Mouse (Mus musculus) thymus, postnatal 0 days (tissue): ENCODE measurements at regions not wholly inside any gene's neighbourhood (a gene's known extent, or its start where the extent isn't known, plus 50 kb on each side); places are given as distances from the start of the nearest gene placed in this dataset.
A peak's percentile ranks its signal among the peaks of the same experiment; 100 is the strongest.

Experiments
- DNase-seq: peaks from one replicate; pipeline ENCODE4 v3.0.0-alpha.2; 2015; ENCODE audit warnings: low spot score

- DNase-seq, result no peak
Observed at GRCm38 (mm10) chr14:105783428-105783827, 113.2 kb downstream of the Spry2 start.

DNA sequence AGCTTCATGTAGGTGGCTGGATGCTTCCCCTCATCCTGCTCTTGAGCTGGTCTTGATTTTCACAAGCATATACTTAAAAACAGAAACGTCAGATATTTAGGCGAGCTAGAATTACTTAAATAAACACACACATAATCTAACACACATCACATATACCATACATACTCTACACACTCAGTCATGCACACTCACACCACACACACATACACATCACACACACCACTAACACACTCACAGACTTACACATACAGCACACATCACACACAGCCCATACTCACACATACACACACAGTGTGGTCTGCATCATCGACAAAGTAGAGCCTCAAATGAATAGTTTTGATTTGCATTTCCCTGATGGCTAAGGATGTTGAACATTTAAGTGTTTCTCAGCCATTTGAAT is 116.9 kb downstream of the Spry2 start:
- DNase-seq, result no peak

- no peak for DNase-seq
Observed at GRCm38 (mm10) chr14:105779349-105779748, 117.3 kb downstream of the Spry2 start.

GRCm38 (mm10) chr14:105773674-105774073 is 122.9 kb downstream of the Spry2 start:
- DNase-seq, result no peak

DNA sequence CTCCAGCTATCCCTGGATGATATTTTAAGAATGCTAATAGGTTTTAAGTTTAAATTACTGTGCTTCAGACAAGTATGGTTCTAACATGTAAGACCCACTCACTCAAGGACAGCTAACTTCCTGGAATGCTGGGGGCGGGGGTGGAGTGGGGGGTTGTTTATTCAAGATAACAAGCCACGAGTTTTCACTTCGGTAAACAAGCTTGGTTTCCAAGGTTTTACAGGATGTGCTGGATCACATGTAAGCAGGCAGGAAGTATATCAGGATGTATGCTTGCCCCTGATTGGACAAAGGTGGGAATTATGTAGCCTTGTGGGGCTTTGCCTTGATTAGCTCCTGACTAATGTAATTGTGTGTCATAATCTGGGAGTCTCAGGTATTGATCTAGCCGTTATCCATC is 129.5 kb downstream of the Spry2 start:
- DNase-seq, result no peak

DNA sequence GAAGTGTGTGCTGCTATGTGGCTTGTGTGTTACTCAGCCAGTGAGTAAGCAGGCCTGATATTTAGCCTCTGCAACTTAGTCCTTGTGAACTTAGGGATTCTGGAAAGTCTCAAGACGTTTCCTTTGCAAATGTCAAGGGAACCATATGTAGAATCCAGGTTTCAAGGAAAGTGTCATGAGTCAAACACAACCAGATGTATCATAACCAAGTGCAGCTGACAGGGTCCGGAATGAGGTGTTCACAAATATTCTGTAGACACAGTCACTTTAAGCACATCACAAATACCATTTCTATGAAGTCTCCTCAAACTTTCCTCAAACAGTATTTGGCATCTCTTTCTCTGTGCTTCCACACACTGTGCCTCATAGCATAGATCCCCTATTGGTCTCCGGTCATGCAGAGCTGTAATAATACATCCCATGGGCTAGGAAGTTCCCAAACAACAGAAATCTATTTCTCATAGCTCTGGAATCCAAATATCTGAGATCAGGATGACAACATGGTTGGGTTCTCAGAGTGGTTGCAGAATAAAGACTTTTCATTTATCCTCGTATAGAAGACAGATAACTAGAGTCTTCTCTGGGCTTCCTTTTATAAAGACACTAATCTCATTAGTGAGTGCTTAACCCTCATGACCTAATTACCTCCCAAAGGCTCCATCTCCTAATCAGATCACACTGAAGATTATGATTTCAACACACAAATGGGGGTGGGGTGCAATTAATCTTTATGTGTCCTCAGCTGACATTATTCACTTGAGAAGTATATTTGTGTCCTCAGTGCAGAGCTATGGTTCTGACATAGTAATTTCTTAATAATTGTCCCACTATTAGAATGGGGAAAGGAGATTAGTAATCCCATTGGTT is 143.9 kb downstream of the Spry2 start:
- no peak for DNase-seq

DNA sequence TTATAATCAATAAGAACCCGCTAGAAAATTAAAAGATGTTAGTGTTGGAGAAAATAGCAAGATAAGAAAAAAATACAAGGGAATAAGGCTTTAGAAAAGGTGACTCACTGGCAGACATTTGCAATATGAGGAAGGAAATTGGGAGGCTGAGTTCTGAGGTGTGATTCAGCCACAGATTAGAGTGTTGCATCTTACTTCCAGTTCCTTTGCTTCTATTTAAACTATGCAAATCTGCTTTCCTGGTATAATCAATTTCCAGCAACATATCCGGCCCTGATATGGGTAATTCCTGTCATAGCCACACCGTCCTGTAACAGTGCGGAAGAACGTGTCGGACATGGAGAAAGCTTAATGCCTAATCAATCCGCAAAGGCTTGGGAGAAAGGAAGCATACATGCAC is 144.9 kb downstream of the Spry2 start:
- no peak for DNase-seq

GRCm38 (mm10) chr14:105744578-105744977 is 152.0 kb downstream of the Spry2 start:
- no peak for DNase-seq

- DNase-seq, result no peak
Observed at GRCm38 (mm10) chr14:105744125-105744524, 152.5 kb downstream of the Spry2 start.

- DNase-seq, result no peak
Observed at GRCm38 (mm10) chr14:105740889-105741288, 155.7 kb downstream of the Spry2 start.

- no peak for DNase-seq
Observed at GRCm38 (mm10) chr14:105738568-105738967, 158.1 kb downstream of the Spry2 start.

DNA sequence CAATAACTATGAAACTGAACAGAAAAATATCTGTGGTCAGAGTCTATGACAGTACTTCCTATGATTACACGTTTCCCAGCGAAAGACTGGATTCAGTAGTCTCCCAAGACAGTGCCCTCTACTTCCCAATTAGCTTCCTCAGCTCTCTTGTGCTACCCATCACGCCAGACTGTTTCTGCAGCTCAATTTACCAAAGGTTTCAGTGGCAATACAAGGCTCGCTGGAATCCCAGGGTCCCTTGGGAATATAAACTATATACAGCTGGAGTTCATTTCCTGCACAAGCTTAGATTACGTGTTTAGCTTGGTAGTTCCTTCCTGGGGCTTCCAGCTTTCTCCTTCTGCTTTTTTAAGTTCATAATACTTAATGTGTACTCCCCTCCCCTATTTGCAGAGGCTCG is 160.3 kb downstream of the Spry2 start:
- DNase-seq, result no peak

- no peak for DNase-seq
Observed at GRCm38 (mm10) chr14:105734291-105734690, 162.3 kb downstream of the Spry2 start.

GRCm38 (mm10) chr14:105733013-105733728 is 163.4 kb downstream of the Spry2 start:
- DNase-seq, result peak; percentile 71

- peak; percentile 63 for DNase-seq
Observed at GRCm38 (mm10) chr14:105732221-105733012, 164.2 kb downstream of the Spry2 start.

DNA sequence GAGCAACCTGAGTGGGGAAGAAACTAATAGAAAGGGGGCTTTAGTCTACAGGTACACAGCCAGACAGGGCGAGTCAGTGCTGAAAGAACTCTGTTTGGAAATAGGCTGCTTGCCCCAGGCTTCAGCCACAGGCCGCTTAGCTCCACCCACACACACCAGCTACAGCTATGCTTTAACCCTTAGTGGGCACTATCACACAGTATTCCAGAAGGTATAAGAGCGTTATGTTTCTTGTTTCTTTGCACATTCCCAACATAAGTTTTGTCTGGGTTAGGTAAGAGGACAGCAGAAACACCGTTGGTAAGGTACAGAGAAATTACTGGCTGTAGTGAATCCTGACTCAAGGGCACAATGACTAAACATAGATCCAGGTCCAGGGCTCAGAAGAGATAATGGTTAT is 165.8 kb downstream of the Spry2 start:
- DNase-seq, result peak; percentile 9

DNA sequence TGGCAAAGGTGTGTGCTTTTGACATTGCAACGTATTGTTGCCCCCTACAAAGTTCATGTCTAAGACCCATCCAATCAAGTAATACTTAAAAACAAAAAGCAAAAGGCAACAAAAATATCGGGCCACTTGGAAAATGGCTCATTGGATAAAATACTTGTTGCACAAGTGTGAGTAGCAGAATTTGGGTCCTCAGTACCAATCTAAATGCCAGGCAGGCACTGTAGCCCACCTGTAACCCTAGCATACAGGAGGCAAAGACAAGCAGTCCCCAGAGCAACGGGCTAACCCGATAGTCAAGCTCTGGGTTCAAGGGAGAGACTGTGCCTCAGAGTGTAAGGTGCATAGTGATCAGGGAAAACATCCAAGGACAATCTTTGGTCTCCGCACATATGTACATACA is 167.8 kb downstream of the Spry2 start:
- no peak for DNase-seq

DNA sequence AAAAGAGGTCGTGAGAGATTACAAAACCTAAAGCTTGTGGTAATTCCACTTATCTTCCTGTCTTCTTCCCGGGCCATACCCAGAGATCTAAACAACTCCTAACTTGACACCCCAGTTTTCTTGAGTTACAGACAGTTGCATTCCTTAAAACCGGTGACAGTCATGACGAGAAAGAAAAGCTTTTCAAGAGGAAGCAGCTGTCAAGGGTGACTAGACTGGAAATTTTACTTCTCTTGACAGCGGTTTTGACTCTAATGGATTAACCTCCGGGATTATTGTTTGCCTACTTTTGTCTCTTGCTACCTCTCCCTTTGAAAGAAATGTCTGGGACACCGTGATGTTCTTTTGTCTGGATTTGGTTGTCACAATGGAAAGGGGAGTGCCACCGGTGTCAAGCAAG is 170.9 kb downstream of the Spry2 start:
- DNase-seq, result no peak

GRCm38 (mm10) chr14:105722923-105723322 is 173.7 kb downstream of the Spry2 start:
- DNase-seq, result no peak

DNA sequence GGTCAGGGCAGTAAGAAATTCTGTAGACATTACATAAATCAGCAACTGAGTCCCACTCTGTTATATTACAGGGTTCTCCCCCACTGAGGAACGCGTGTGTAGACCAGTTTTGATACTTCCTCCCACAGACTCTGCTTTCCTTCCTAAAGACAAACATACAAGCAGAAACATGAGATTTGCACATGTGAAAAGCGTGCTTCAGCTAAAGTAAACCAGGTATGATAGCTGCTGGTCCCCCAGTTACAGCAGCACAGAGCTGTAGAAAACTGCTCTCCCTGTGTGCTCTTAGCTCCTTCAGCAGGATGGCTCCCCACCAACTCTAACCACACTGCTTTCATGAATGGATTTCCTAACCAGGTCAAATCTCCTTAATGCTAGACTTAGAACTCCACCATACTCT is 175.0 kb downstream of the Spry2 start:
- no peak for DNase-seq

- no peak for DNase-seq
Observed at GRCm38 (mm10) chr14:105720816-105721510, 175.7 kb downstream of the Spry2 start.
